Mouse (Mus musculus): ENCODE results near the gene Dock1.
A peak's percentile ranks its signal among the peaks of the same experiment; 100 is the strongest.

The Dock1 gene

DNA sequence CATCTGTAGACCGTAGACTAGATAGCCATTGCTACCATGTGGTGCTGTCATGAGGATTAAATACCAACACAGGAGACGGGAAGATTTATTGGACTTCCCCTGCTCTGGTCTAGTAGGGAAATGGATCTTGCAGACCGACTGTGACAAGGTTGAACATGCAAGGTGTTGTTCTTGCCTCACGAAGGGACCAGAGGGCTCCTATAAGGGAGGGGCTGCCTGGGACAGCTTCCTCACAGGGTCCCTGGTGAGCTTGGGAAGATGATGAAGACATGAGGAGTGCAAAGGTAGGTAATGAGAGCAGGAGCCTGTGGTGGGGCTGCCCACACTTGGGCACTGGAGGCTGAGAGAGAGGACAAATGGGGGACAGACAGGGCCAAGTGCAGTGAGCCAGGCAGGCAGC lies 25.0 kb downstream of the Dock1 start:
- no peak for DNase-seq (ENCODE audit: low read depth, low spot score)

- DNase-seq (ENCODE audit: low read depth, low spot score), result no peak
Measured at GRCm38 (mm10) chr7:134696126-134696979, 25.9 kb downstream of the Dock1 start.

- DNase-seq (ENCODE audit: low read depth, low spot score), result no peak
Measured at GRCm38 (mm10) chr7:134697479-134697878, 27.0 kb downstream of the Dock1 start.

GRCm38 (mm10) chr7:134698246-134698645 lies 27.8 kb downstream of the Dock1 start:
- no peak for DNase-seq (ENCODE audit: low read depth, low spot score)

GRCm38 (mm10) chr7:134700001-134700400 lies 29.5 kb downstream of the Dock1 start:
- no peak for DNase-seq (ENCODE audit: low read depth, low spot score)

GRCm38 (mm10) chr7:134702481-134702880 lies 32.0 kb downstream of the Dock1 start:
- DNase-seq (ENCODE audit: low read depth, low spot score), result no peak

DNA sequence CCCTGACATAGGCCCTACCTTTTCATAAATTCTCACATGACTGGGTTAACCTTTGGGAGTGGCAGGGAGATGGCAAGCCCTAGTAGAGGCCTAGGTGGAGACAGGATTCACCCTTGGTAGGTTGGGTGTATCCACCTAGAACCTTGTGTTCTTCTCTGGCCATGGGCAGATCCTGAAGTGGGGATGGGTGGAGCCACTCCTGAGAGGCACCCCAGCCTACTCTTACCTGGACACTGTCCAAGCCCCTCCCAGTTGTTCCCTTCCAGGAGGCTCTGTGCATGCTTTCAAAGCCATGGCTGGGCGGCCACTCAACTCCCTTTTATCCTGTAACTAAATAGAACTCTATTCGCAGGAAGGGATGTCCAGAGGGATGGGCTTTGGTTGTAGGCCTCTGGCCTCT lies 33.2 kb downstream of the Dock1 start:
- no peak for DNase-seq (ENCODE audit: low read depth, low spot score)

DNA sequence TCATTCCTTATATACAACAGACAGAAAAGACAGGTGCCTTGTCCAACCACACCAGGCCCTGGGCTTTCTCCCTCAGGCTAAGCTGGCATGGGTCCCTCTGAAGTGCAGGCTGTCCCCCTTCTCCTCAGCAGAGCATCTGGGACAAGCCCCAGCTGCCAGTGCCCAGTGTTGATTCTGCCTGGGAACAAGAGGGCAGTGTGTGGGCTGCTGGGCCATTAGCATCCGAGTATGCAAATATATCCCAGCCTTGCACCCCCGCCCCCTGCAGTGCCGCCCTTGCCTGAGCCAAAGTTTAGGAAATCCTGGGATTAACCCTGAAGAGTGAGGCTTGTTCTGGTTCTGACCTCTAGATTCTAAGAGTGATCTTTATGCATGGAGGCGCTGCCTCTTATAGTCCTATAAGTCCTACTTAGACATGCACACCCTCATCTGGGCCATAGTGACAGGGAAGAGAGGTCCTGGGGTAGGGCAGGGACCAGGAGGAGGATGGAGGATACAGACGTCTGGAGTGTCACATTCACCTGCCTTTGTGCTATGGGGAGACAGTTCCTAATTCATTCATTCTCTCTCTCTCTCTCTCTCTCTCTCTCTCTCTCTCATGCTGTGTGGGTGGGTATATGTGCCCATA lies 38.9 kb downstream of the Dock1 start:
- DNase-seq (ENCODE audit: low read depth, low spot score), result no peak

DNA sequence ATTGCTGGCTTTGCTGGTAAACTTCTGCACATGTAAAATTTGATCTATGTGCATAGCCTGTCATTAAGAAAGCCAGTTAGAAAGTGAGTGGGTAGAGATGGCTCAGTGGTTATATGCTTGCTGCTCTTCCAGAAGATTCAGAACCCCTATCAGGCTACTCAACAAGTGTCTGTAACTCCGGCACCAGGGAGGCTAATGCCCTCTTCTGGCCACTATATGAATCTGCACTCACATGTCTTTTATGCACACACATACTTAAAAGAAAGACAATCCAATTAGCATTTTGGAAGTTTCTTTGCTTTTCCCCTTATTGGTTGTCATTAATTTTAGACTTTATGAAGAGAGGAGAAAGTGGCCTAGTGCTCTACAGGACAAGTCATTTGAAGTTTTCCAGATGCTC lies 41.1 kb downstream of the Dock1 start:
- no peak for DNase-seq (ENCODE audit: low read depth, low spot score)

DNA sequence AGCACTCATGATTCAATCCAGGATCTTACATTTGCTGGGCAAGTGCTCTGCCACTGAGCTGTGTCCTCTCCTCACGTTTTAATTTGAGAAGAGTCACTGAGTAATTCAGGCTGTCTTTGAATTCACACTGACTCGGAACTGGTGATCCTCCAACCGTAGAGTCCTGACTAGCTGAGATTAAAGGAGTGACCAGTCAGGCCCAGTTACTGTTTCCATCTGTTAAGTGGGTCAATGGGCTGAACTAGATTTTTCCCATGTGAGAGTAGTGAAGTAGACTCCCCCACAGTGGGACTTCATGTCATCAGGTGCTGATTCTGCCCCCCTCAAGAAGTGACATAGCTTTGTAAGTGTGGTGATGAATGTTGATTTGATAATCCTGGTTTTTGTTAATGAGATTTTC lies 49.0 kb downstream of the Dock1 start:
- DNase-seq (ENCODE audit: low read depth, low spot score), result no peak

DNA sequence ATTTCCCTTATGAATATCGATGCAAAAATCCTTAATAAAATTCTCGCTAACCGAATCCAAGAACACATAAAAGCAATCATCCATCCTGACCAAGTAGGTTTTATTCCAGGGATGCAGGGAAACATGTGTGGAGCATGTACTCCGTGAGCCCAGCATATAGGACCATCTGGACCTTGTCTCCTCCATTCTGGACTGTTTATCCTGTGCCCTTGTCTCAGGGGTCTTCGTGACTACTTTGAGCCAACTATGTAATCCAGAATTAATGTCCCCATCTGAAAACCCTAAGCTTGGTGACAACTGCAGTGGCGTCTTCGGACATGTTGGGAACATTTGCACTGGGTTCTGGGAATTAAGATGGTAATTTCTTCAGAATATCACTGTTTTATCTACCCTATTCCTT lies 51.9 kb downstream of the Dock1 start:
- DNase-seq (ENCODE audit: low read depth, low spot score), result no peak

DNA sequence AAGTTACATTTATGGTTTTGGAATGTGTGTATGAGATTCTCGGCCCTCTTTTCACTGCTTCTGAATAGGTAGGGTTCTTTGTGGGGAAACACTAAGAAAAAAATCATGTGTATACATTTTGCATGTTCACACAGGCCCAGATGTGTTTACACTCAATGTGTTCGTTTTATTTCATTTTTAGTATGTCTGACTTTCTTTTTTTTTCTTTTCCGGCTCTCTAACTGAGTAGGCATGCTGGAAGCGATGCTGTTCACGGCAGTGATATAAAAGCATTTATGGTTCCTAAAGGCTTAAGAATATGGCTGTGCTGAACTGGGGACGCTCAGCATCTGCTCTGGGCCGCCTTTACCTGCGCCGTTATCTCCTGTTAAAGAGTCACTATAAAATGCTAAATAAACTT lies 52.5 kb downstream of the Dock1 start:
- no peak for DNase-seq (ENCODE audit: low read depth, low spot score)

DNA sequence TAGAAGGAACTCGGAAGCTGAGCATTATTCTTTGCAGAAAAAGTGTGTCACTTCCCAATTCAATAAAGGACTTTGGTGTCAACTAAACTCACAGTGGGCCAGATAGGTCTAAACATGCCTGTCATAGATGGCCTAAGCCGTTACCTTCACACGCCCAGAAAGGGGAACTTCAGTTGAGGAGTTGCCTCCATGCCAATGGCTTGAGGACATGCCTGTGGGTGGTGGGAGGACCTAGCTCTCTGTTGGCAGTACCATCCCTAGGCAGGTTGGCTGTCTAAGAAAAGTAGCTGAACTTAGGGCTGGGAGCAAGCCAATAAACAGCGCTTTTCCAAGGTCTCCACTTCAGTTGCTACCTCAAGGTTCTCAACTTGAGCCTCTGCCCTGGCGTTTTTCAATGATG lies 53.1 kb downstream of the Dock1 start:
- DNase-seq (ENCODE audit: low read depth, low spot score), result no peak

- no peak for DNase-seq (ENCODE audit: low read depth, low spot score)
Measured at GRCm38 (mm10) chr7:134724841-134725240, 54.4 kb downstream of the Dock1 start.

DNA sequence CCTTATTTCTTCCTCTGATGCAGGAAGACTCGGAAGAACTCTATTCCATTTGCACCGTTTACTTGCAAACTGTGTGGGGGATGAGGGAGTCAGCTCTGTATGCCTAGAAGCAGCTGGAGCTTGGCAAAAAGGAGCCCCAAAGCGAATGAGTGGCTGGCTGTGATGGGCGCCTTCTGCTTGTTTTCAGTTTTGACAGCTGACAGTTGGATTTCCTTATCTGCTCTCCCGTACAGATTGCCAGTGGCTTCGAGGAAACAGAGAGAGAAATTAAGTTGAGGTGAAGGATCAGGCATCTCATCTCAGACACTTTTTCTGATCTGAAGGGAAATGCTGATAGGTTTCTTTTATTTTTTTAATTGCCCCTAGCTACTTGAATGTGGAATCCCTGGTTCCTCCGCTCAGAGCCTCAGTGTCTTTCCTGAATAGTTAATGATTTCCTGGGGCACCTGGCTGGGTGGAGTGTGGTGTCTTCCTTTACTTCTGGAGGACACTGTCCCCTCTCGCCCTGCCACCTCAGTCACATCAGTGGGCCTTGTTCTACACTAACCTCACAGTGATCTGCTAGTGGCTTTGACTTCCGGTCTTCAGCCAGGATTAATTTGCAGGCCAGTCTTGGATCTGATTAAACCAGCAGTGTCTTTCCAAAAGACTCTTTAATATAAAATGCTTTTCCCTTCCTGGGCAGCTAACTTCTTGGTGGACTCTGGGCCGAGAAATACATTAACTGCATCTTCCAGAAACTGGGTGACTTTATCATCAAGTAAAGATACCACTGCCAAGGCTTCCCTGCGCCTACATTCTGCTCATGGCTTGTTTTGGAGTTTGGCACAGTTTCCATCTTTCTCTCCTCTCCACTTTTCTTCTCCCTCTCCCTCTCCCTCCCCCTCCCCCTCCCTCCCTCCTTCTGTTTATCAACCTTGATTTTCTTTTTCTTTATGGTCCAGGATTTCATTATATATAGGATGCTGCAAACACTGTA lies 55.4 kb downstream of the Dock1 start:
- peak; percentile 67 for DNase-seq (ENCODE audit: low read depth, low spot score)

GRCm38 (mm10) chr7:134726530-134727258 lies 56.2 kb downstream of the Dock1 start:
- DNase-seq (ENCODE audit: low read depth, low spot score), result no peak

- no peak for DNase-seq (ENCODE audit: low read depth, low spot score)
Measured at GRCm38 (mm10) chr7:134729348-134729747, 58.9 kb downstream of the Dock1 start.

DNA sequence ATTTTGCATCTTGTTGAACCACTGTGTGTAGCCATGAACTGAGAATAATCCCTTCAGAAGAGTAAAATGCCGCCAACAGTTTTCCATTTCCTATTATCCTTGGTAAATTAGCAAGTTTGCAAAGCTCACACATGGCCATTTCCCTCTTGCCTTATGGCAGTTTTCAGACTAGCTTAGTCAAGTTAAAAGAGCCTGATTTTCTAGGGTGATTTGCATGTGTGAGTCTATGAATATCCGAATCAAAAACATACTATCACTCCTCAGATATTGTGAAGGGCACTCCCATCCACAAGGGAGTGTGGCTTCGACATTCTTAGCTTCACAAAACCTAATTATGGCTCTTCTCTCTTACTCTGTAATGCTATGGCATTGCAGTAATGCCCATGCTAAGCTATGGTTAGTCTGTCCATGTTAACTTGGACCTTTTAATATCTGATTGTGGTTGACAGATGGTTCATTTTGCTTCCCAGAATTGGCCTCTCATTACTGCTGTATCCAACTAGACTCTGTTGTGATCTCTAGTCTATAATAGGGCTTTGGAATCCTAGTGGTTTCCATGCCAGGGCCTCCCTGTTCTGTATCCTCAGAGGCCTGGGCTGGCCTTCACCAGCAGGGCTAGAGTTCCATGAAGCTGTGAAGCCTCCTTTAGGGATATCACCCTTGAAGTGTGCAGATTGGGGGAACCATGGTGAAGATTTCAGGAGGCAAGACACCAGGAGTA lies 60.1 kb downstream of the Dock1 start:
- no peak for DNase-seq (ENCODE audit: low read depth, low spot score)

- no peak for DNase-seq (ENCODE audit: low read depth, low spot score)
Measured at GRCm38 (mm10) chr7:134747059-134747458, 76.6 kb downstream of the Dock1 start.

DNA sequence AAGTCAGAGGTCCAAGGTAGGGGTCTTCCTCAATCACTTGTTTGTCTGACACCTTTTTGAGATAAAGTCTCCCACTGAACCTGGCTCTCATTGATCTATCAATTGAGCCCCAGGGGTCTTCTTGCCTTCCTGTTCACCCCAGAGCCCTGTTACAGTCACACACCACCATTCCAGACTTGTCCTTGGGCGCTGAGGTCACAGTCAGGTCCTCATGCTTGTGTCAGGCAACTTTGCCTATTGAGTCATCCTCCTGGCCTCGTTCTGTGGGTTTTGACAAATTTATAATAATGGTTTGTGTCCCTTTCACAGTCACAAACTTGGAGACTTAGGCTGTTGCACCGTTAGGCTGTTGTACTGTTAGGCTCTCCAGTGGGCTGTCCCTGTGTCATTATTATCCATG lies 77.9 kb downstream of the Dock1 start:
- no peak for DNase-seq (ENCODE audit: low read depth, low spot score)

DNA sequence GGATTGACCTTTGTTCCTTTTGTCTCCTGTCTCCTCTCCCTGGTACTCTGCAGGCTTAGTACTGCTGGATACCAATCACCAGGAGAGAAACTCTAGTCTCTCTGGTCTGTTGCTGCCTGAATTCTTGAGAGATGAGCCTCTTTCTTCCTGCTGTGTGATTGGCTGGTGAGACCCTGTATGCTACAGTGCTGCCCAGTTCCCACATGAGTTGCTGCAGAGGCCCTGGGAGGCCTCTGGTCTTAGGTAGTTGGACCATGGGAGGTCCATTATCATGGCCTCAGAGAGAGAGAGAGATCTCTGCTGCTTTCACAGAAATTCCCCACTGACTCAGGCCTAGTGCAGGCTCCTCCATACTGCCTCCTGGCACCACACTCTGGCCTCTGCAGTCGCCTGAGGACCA lies 79.2 kb downstream of the Dock1 start:
- no peak for DNase-seq (ENCODE audit: low read depth, low spot score)

All from brain, embryonic 18.5 days (tissue).